Mouse (Mus musculus) C2C12 (cell line): ENCODE data around the gene Ece1. TPM values are rescaled to one million over a fixed set of nuclear protein-coding genes. Genes with fewer than 3 reads are reported as not detected.

ENCODE experiments used
- H3K27me3 ChIP-seq: one replicate; pipeline ENCODE4 v1.6.1; 2011; ENCODE audit not compliant: control insufficient read depth, insufficient read depth, insufficient read length
- H3K36me3 ChIP-seq: one replicate; pipeline ENCODE4 v1.6.1; 2011; ENCODE audit not compliant: control insufficient read depth, insufficient read depth
- H3K4me3 ChIP-seq: one replicate; pipeline ENCODE4 v1.5.1; 2011; ENCODE audit warnings: mild to moderate bottlenecking, control low read depth; ENCODE audit not compliant: poor library complexity, insufficient read depth, severe bottlenecking
- H3K79me2 ChIP-seq: one replicate; pipeline ENCODE4 v1.6.1; 2011; ENCODE audit not compliant: control insufficient read depth, insufficient read depth
- H3K79me3 ChIP-seq: one replicate; pipeline ENCODE4 v1.6.1; 2011; ENCODE audit warnings: low read depth, control low read depth
- H3ac ChIP-seq: one replicate; pipeline ENCODE3; 2011; ENCODE audit warnings: low read depth; ENCODE audit not compliant: control insufficient read depth, insufficient read length
- CEBPB ChIP-seq: IDR thresholded peaks from one replicate; pipeline ENCODE4 v1.6.1; 2011; ENCODE audit warnings: low read depth, mild to moderate bottlenecking, control low read depth, moderate library complexity
- CTCF ChIP-seq: IDR thresholded peaks from one replicate; pipeline ENCODE4 v1.5.1; 2011; ENCODE audit not compliant: control insufficient read depth, insufficient read depth, insufficient read length
- FOSL1 ChIP-seq: IDR thresholded peaks from one replicate; pipeline ENCODE4 v1.8.0; 2011; ENCODE audit warnings: mild to moderate bottlenecking, low read length; ENCODE audit not compliant: poor library complexity, insufficient read depth, severe bottlenecking
- MAX ChIP-seq: IDR thresholded peaks from one replicate; pipeline ENCODE4 v1.6.1; 2011; ENCODE audit warnings: mild to moderate bottlenecking, control low read depth
- MYOD1 ChIP-seq: IDR thresholded peaks from one replicate; pipeline ENCODE4 v1.6.1; 2011; ENCODE audit warnings: low read depth; ENCODE audit not compliant: control insufficient read depth, insufficient read length
- MYOG ChIP-seq: IDR thresholded peaks from one replicate; pipeline ENCODE4 v1.6.1; 2011; ENCODE audit not compliant: control insufficient read depth, insufficient read length; ENCODE audit errors: extremely low read depth
- USF1 ChIP-seq: IDR thresholded peaks from one replicate; pipeline ENCODE4 v1.6.1; 2011; ENCODE audit warnings: low read depth, mild to moderate bottlenecking, control low read depth, moderate library complexity
- polyA plus RNA-seq: library from polyadenylated mRNA; unstranded; fragments of >200 nt; fragmentation: generic; extraction: Trizol; gene quantifications from one replicate; pipeline ENCODE4 v1.2.1, GENCODE M21; 2012; ENCODE audit warnings: missing spikeins

Ece1 gene
- polyA plus RNA-seq, 1 experiment: 198 TPM

- no peaks in the 10 kb centered on the region for H3K79me2 ChIP-seq
- no peaks in the 10 kb centered on the region for H3K27me3 ChIP-seq
- H3ac ChIP-seq: no peak overlapping the region
- no peak for TF ChIP-seq MYOG
- TF ChIP-seq CEBPB: no peak
- no peak for TF ChIP-seq MYOD1
- no peak for TF ChIP-seq USF1
- TF ChIP-seq CTCF: no peak
- TF ChIP-seq FOSL1: no peak
- TF ChIP-seq MAX: no peak
- no peaks in the 10 kb centered on the region for H3K79me3 ChIP-seq
- H3K4me3 ChIP-seq: no peak overlapping the region
- H3K36me3 ChIP-seq: no peaks in the 10 kb centered on the region
Observed at GRCm38 (mm10) chr4:137917591-137917990, 55.6 kb downstream of the Ece1 start.

- Histone ChIP-seq H3K79me2 (no peaks in the 10 kb centered on the region), H3ac (no peak overlapping the region), H3K36me3 (no peaks in the 10 kb centered on the region), H3K4me3 (no peak overlapping the region), H3K27me3 (no peaks in the 10 kb centered on the region), H3K79me3 (no peaks in the 10 kb centered on the region)
- TF ChIP-seq FOSL1 (no peak), USF1 (no peak), MAX (no peak)
Observed at GRCm38 (mm10) chr4:137918559-137918958, 56.5 kb downstream of the Ece1 start.

- Histone ChIP-seq H3K79me3 (no peaks in the 10 kb centered on the region), H3K36me3 (no peaks in the 10 kb centered on the region), H3ac (no peak overlapping the region), H3K4me3 (no peak overlapping the region), H3K79me2 (no peaks in the 10 kb centered on the region), H3K27me3 (no peaks in the 10 kb centered on the region)
- no peak for TF ChIP-seq CTCF
- TF ChIP-seq MYOD1: no peak
- TF ChIP-seq FOSL1: no peak
- TF ChIP-seq USF1: no peak
- TF ChIP-seq MAX: no peak
- TF ChIP-seq CEBPB: no peak
- no peak for TF ChIP-seq MYOG
Observed at GRCm38 (mm10) chr4:137919116-137919515, 57.1 kb downstream of the Ece1 start.

- Histone ChIP-seq H3ac (no peak overlapping the region), H3K27me3 (no peaks in the 10 kb centered on the region), H3K36me3 (no peaks in the 10 kb centered on the region), H3K4me3 (no peak overlapping the region), H3K79me3 (no peaks in the 10 kb centered on the region), H3K79me2 (no peaks in the 10 kb centered on the region)
- TF ChIP-seq MYOG: no peak
- no peak for TF ChIP-seq CTCF
- no peak for TF ChIP-seq CEBPB
- TF ChIP-seq MYOD1: no peak
Observed at GRCm38 (mm10) chr4:137920005-137920404, 58.0 kb downstream of the Ece1 start.

GRCm38 (mm10) chr4:137920500-137920961 lies 58.5 kb downstream of the Ece1 start:
- Histone ChIP-seq H3K79me3 (no peaks in the 10 kb centered on the region), H3K36me3 (no peaks in the 10 kb centered on the region), H3K79me2 (no peaks in the 10 kb centered on the region), H3K4me3 (no peak overlapping the region), H3ac (no peak overlapping the region), H3K27me3 (no peaks in the 10 kb centered on the region)
- no peak for TF ChIP-seq CEBPB
- no peak for TF ChIP-seq MAX
- TF ChIP-seq FOSL1: no peak
- TF ChIP-seq MYOD1: no peak
- no peak for TF ChIP-seq CTCF
- no peak for TF ChIP-seq USF1
- TF ChIP-seq MYOG: no peak

- H3K4me3 ChIP-seq: no peak overlapping the region
Observed at GRCm38 (mm10) chr4:137921510-137921909, 59.5 kb downstream of the Ece1 start.

More at GRCm38 (mm10) chr4:137921510-137921909, 59.5 kb downstream of the Ece1 start:
- no peaks in the 10 kb centered on the region for H3K36me3 ChIP-seq
- H3ac ChIP-seq: no peak overlapping the region
- no peaks in the 10 kb centered on the region for H3K27me3 ChIP-seq
- no peaks in the 10 kb centered on the region for H3K79me2 ChIP-seq
- TF ChIP-seq MYOG: no peak
- TF ChIP-seq MYOD1: no peak
- TF ChIP-seq FOSL1: no peak
- no peak for TF ChIP-seq CTCF
- TF ChIP-seq CEBPB: no peak
- TF ChIP-seq MAX: no peak
- no peak for TF ChIP-seq USF1
- H3K79me3 ChIP-seq: no peaks in the 10 kb centered on the region
